Mouse (Mus musculus) thymus, adult 2 months (tissue): ENCODE results near the gene Olfr1098. TPM values are rescaled to one million over a fixed set of nuclear protein-coding genes. Genes with fewer than 3 reads are reported as not detected.

Experiments used
- DNase-seq: peaks from one replicate; pipeline ENCODE4 v3.0.0; 2021
- H3K27ac ChIP-seq: fragments of 200-500 bp; 2 replicates; pipeline ENCODE4 v1.5.1; 2012; ENCODE audit warnings: low read length, control low read depth; ENCODE audit not compliant: control insufficient read depth, insufficient read depth
- H3K27me3 ChIP-seq: fragments of 200-500 bp; 2 replicates; pipeline ENCODE4 v1.6.1; 2012; ENCODE audit warnings: mild to moderate bottlenecking, low read length, moderate library complexity, mixed read lengths; ENCODE audit not compliant: control insufficient read depth, insufficient read depth
- H3K36me3 ChIP-seq: fragments of 200-500 bp; 2 replicates; pipeline ENCODE4 v1.6.1; 2012; ENCODE audit warnings: mild to moderate bottlenecking, low read length, moderate library complexity; ENCODE audit not compliant: control insufficient read depth, insufficient read depth
- H3K4me1 ChIP-seq: fragments of 200-500 bp; replicated peaks from 2 replicates; pipeline ENCODE4 v1.6.1; 2012; ENCODE audit warnings: low read length; ENCODE audit not compliant: control insufficient read depth, insufficient read depth
- H3K4me3 ChIP-seq: fragments of 200-500 bp; 2 replicates; pipeline ENCODE4 v1.5.1; 2012; ENCODE audit warnings: mild to moderate bottlenecking, low read length, control low read depth, moderate library complexity; ENCODE audit not compliant: control insufficient read depth, insufficient read depth
- CTCF ChIP-seq: fragments of 200-500 bp; IDR thresholded peaks from 2 replicates; pipeline ENCODE4 v1.5.1; 2012; ENCODE audit warnings: mild to moderate bottlenecking, control low read depth, low read length, moderate library complexity, borderline replicate concordance; ENCODE audit not compliant: control insufficient read depth, poor library complexity, insufficient read depth; ENCODE audit errors: extremely low read depth
- POLR2A ChIP-seq: fragments of 200-500 bp; IDR thresholded peaks from 2 replicates; pipeline ENCODE4 v1.6.1; 2012; ENCODE audit warnings: mild to moderate bottlenecking, low read length, control low read depth, moderate library complexity; ENCODE audit not compliant: control insufficient read depth, poor library complexity, insufficient read depth; ENCODE audit errors: extremely low read depth
- WGBS: fragments of 180-500 bp; shearing (Covaris S2); methylation state at CpG from one replicate; pipeline ENCODE4 v1.1.7; 2018; 5-methylcytosine and 5-hydroxymethylcytosine counted together
- polyA plus RNA-seq: library from polyadenylated mRNA; depleted of rRNA; stranded (reverse); fragments of >200 nt; gene quantifications from 2 replicates; pipeline ENCODE4 v1.2.3, GENCODE M21; 2012; rRNA removed

Gene Olfr1098
- not detected in 2 replicates for polyA plus RNA-seq

GRCm38 (mm10) chr2:86924445-86924844 is at the start of gene Olfr1098:
Gene Olfr1098, minus strand, starts transcription at chr2:86924545.
- Histone ChIP-seq H3K27ac (no peak within 1 kb of the TSS), H3K4me1 (no peaks in the 10 kb centered on the region), H3K36me3 (no peaks in the 10 kb centered on the region), H3K27me3 (no peaks in the 10 kb centered on the region), H3K4me3 (no peak within 1 kb of the TSS)
- TF ChIP-seq POLR2A (no peak), CTCF (no peak)
- 96% methylated on average over 1 of the region's 1 CpGs for WGBS
- DNase-seq: no peak

- TF ChIP-seq CTCF (no peak), POLR2A (no peak)
- H3K4me3 ChIP-seq: no peak within 1 kb of the TSS
- no peaks in the 10 kb centered on the region for H3K36me3 ChIP-seq
- no peaks in the 10 kb centered on the region for H3K27me3 ChIP-seq
- H3K27ac ChIP-seq: no peak within 1 kb of the TSS
- DNase-seq: no peak
- H3K4me1 ChIP-seq: no peaks in the 10 kb centered on the region
- 76% methylated on average over 1 of the region's 1 CpGs for WGBS
These were observed 36.2 kb upstream of the Olfr1098 start, which contains the start of gene Olfr1099 for GRCm38 (mm10) chr2:86960593-86960992. Gene Olfr1099, minus strand, starts transcription at chr2:86960693.

GRCm38 (mm10) chr2:86926557-86926956 is 2.2 kb upstream of the Olfr1098 start:
- TF ChIP-seq POLR2A: no peak
- no peak for TF ChIP-seq CTCF
- Histone ChIP-seq H3K4me1 (no peaks in the 10 kb centered on the region), H3K27ac (no peak overlapping the region), H3K36me3 (no peaks in the 10 kb centered on the region), H3K4me3 (no peak overlapping the region), H3K27me3 (no peaks in the 10 kb centered on the region)
- DNase-seq: no peak

GRCm38 (mm10) chr2:86905647-86906046 is 18.7 kb downstream of the Olfr1098 start:
- no peaks in the 10 kb centered on the region for H3K27me3 ChIP-seq
- no peak overlapping the region for H3K27ac ChIP-seq
- H3K4me3 ChIP-seq: no peak overlapping the region
- no peaks in the 10 kb centered on the region for H3K4me1 ChIP-seq
- H3K36me3 ChIP-seq: no peaks in the 10 kb centered on the region
- DNase-seq: no peak
- WGBS: 89% methylated on average over 2 of the region's 2 CpGs
- TF ChIP-seq POLR2A (no peak), CTCF (no peak)

GRCm38 (mm10) chr2:86892116-86892515 is 32.2 kb downstream of the Olfr1098 start, which contains the start of gene Olfr1097:
Gene Olfr1097, minus strand, starts transcription at chr2:86892216.
- Histone ChIP-seq H3K27ac (no peak within 1 kb of the TSS), H3K4me3 (no peak within 1 kb of the TSS), H3K36me3 (no peaks in the 10 kb centered on the region), H3K27me3 (no peaks in the 10 kb centered on the region), H3K4me1 (no peaks in the 10 kb centered on the region)
- DNase-seq: no peak
- WGBS: 98% methylated on average over 1 of the region's 1 CpGs
- TF ChIP-seq CTCF: no peak
- no peak for TF ChIP-seq POLR2A

DNA sequence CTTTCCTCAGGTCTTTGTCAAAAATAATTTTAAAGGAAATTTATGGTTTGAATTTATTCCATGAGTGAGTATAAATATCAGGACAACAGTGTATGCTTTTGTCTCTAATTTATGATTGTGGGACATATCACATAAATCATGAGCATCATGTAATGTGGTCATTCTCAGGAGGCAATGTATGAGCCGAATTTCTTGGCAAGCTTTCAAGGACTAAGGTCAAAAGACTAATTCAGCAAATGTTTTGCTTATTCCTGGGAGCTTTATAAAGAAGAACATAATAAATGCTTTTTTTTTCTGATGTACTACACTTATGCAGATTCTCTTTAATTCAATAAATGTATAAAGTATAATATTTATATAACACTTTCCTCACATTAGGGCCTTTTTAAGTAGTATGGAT is 49.6 kb downstream of the Olfr1098 start, which contains the start of gene Gm13723:
Gene Gm13723, minus strand, starts transcription at position 101 of the 400 bp plus-strand sequence.
- Histone ChIP-seq H3K4me1 (no peaks in the 10 kb centered on the region), H3K4me3 (no peak within 1 kb of the TSS), H3K27ac (no peak within 1 kb of the TSS), H3K36me3 (no peaks in the 10 kb centered on the region), H3K27me3 (no peaks in the 10 kb centered on the region)
- DNase-seq: no peak
- WGBS: 64% methylated on average over 1 of the region's 1 CpGs
- TF ChIP-seq POLR2A: no peak
- no peak for TF ChIP-seq CTCF

Other genes with a start within 250 kb of the Olfr1098 start
- gene Olfr1086, start 244.5 kb downstream of the Olfr1098 start, polyA plus RNA-seq: not detected in 2 replicates
- gene Olfr1087, start 226.2 kb downstream of the Olfr1098 start, polyA plus RNA-seq: not detected in 2 replicates
- not detected in 2 replicates for gene Olfr1089, start 190.8 kb downstream of the Olfr1098 start, polyA plus RNA-seq
- not detected in 2 replicates for gene Olfr1090, start 165.6 kb downstream of the Olfr1098 start, polyA plus RNA-seq
- gene Olfr1093, start 142.1 kb downstream of the Olfr1098 start, polyA plus RNA-seq: not detected in 2 replicates
- gene Olfr141, start 114.5 kb downstream of the Olfr1098 start, polyA plus RNA-seq: not detected in 2 replicates
- gene Olfr1094, start 99.9 kb downstream of the Olfr1098 start, polyA plus RNA-seq: not detected in 2 replicates
- gene Olfr1095, start 72.8 kb downstream of the Olfr1098 start, polyA plus RNA-seq: not detected in 2 replicates
- not detected in 2 replicates for gene Gm13723, start 49.7 kb downstream of the Olfr1098 start, polyA plus RNA-seq
- not detected in 2 replicates for gene Olfr1097, start 32.3 kb downstream of the Olfr1098 start, polyA plus RNA-seq
- gene Olfr1099, start 36.1 kb upstream of the Olfr1098 start, polyA plus RNA-seq: not detected in 2 replicates
- not detected in 2 replicates for gene Olfr1100, start 55.4 kb upstream of the Olfr1098 start, polyA plus RNA-seq
- gene Olfr1101, start 66.7 kb upstream of the Olfr1098 start, polyA plus RNA-seq: not detected in 2 replicates
- gene Olfr1102, start 73.9 kb upstream of the Olfr1098 start, polyA plus RNA-seq: not detected in 2 replicates
- not detected in 2 replicates for gene Olfr1104, start 102.5 kb upstream of the Olfr1098 start, polyA plus RNA-seq
- not detected in 2 replicates for gene Olfr1105, start 112.0 kb upstream of the Olfr1098 start, polyA plus RNA-seq
- not detected in 2 replicates for gene Olfr1106, start 127.7 kb upstream of the Olfr1098 start, polyA plus RNA-seq
- not detected in 2 replicates for gene Olfr1107, start 151.3 kb upstream of the Olfr1098 start, polyA plus RNA-seq
- not detected in 2 replicates for gene Olfr1109, start 171.5 kb upstream of the Olfr1098 start, polyA plus RNA-seq
- not detected in 2 replicates for gene Olfr259, start 190.0 kb upstream of the Olfr1098 start, polyA plus RNA-seq
- gene Olfr1110, start 215.8 kb upstream of the Olfr1098 start, polyA plus RNA-seq: not detected in 2 replicates
- not detected in 2 replicates for gene Olfr1111, start 228.1 kb upstream of the Olfr1098 start, polyA plus RNA-seq